Mouse (Mus musculus): ENCODE measurements at regions not wholly inside any gene's neighbourhood (a gene's known extent, or its start where the extent isn't known, plus 50 kb on each side); places are given as distances from the start of the nearest gene placed in this dataset.

GRCm38 (mm10) chr4:70952671-70953070, 417.9 kb upstream of the Megf9 start:
- Histone ChIP-seq H3K9me3 (ENCODE audit: low read length) (no peaks in the 10 kb centered on the region), H3K36me3 (ENCODE audit: insufficient read depth, low read length) (no peaks in the 10 kb centered on the region), H3K27me3 (replicated peaks; ENCODE audit: insufficient read depth, low read length) (no peaks in the 10 kb centered on the region), H3K27ac (ENCODE audit: low read length) (no peak overlapping the region), H3K4me3 (ENCODE audit: low read depth, low read length) (no peak overlapping the region), H3K4me2 (replicated peaks; ENCODE audit: low read depth, low read length) (no peak overlapping the region), H3K4me1 (ENCODE audit: insufficient read depth, low read depth, low read length) (no peaks in the 10 kb centered on the region), H3K9ac (replicated peaks; ENCODE audit: low read depth) (no peak overlapping the region)
- DNase-seq (ENCODE audit: low spot score): no peak
- WGBS: 46% methylated on average over 2 of the region's 2 CpGs
- no peak for ATAC-seq
- TF ChIP-seq EP300 (IDR thresholded peaks at IDR 0.05): no peak
- no peak for TF ChIP-seq CTCF (IDR thresholded peaks at IDR 0.05)

GRCm38 (mm10) chr4:70940146-70940545, 405.4 kb upstream of the Megf9 start:
- ATAC-seq: no peak
- no peak overlapping the region for H3K27ac ChIP-seq (ENCODE audit: low read length)
- H3K36me3 ChIP-seq (ENCODE audit: insufficient read depth, low read length): no peaks in the 10 kb centered on the region
- H3K9me3 ChIP-seq (ENCODE audit: low read length): no peaks in the 10 kb centered on the region
- no peaks in the 10 kb centered on the region for H3K4me1 ChIP-seq (ENCODE audit: insufficient read depth, low read depth, low read length)
- no peak overlapping the region for H3K4me3 ChIP-seq (ENCODE audit: low read depth, low read length)
- no peak for DNase-seq (ENCODE audit: low spot score)
- no peak for TF ChIP-seq CTCF (IDR thresholded peaks at IDR 0.05)
- no peak for TF ChIP-seq EP300 (IDR thresholded peaks at IDR 0.05)
- no peak overlapping the region for H3K4me2 ChIP-seq (replicated peaks; ENCODE audit: low read depth, low read length)
- WGBS: 80% methylated on average over 2 of the region's 2 CpGs
- no peaks in the 10 kb centered on the region for H3K27me3 ChIP-seq (replicated peaks; ENCODE audit: insufficient read depth, low read length)
- H3K9ac ChIP-seq (replicated peaks; ENCODE audit: low read depth): no peak overlapping the region

GRCm38 (mm10) chr4:70934140-70934539, 399.3 kb upstream of the Megf9 start:
- ATAC-seq (peak; percentile 93), DNase-seq (ENCODE audit: low spot score) (peak; percentile 47)
- Histone ChIP-seq H3K4me2 (replicated peaks; ENCODE audit: low read depth, low read length) (no peak overlapping the region), H3K27me3 (replicated peaks; ENCODE audit: insufficient read depth, low read length) (no peaks in the 10 kb centered on the region), H3K27ac (ENCODE audit: low read length) (no peak overlapping the region), H3K36me3 (ENCODE audit: insufficient read depth, low read length) (no peaks in the 10 kb centered on the region), H3K4me1 (ENCODE audit: insufficient read depth, low read depth, low read length) (no peaks in the 10 kb centered on the region), H3K4me3 (ENCODE audit: low read depth, low read length) (no peak overlapping the region), H3K9me3 (ENCODE audit: low read length) (no peaks in the 10 kb centered on the region), H3K9ac (replicated peaks; ENCODE audit: low read depth) (no peak overlapping the region)
- TF ChIP-seq EP300 (IDR thresholded peaks at IDR 0.05): peak; percentile 73
- no peak for TF ChIP-seq CTCF (IDR thresholded peaks at IDR 0.05)

GRCm38 (mm10) chr4:70921972-70922692, 387.3 kb upstream of the Megf9 start:
- H3K9me3 ChIP-seq (ENCODE audit: low read length): no peaks in the 10 kb centered on the region
- DNase-seq (ENCODE audit: low spot score) (no peak), ATAC-seq (no peak)
- H3K27me3 ChIP-seq (replicated peaks; ENCODE audit: insufficient read depth, low read length): no peaks in the 10 kb centered on the region
- H3K4me3 ChIP-seq (ENCODE audit: low read depth, low read length): no peak overlapping the region
- H3K27ac ChIP-seq (ENCODE audit: low read length): no peak overlapping the region
- no peak for TF ChIP-seq CTCF (IDR thresholded peaks at IDR 0.05)
- H3K36me3 ChIP-seq (ENCODE audit: insufficient read depth, low read length): no peaks in the 10 kb centered on the region
- H3K4me2 ChIP-seq (replicated peaks; ENCODE audit: low read depth, low read length): no peak overlapping the region
- no peak overlapping the region for H3K9ac ChIP-seq (replicated peaks; ENCODE audit: low read depth)
- no peaks in the 10 kb centered on the region for H3K4me1 ChIP-seq (ENCODE audit: insufficient read depth, low read depth, low read length)
- WGBS: 52% methylated on average over 3 of the region's 3 CpGs

- no peak for DNase-seq (ENCODE audit: low spot score)
- TF ChIP-seq CTCF (IDR thresholded peaks at IDR 0.05) (no peak), EP300 (IDR thresholded peaks at IDR 0.05) (no peak)
- no peaks in the 10 kb centered on the region for H3K27me3 ChIP-seq (replicated peaks; ENCODE audit: insufficient read depth, low read length)
- H3K4me2 ChIP-seq (replicated peaks; ENCODE audit: low read depth, low read length): no peak overlapping the region
- no peak overlapping the region for H3K27ac ChIP-seq (ENCODE audit: low read length)
- H3K9me3 ChIP-seq (ENCODE audit: low read length): no peaks in the 10 kb centered on the region
- H3K4me1 ChIP-seq (ENCODE audit: insufficient read depth, low read depth, low read length): no peaks in the 10 kb centered on the region
- no peak overlapping the region for H3K4me3 ChIP-seq (ENCODE audit: low read depth, low read length)
- no peak overlapping the region for H3K9ac ChIP-seq (replicated peaks; ENCODE audit: low read depth)
- no peak for ATAC-seq
- H3K36me3 ChIP-seq (ENCODE audit: insufficient read depth, low read length): no peaks in the 10 kb centered on the region
Observed at GRCm38 (mm10) chr4:70914566-70914965, 379.8 kb upstream of the Megf9 start.

- Histone ChIP-seq H3K9ac (replicated peaks; ENCODE audit: low read depth) (no peak overlapping the region), H3K27me3 (replicated peaks; ENCODE audit: insufficient read depth, low read length) (no peaks in the 10 kb centered on the region), H3K9me3 (ENCODE audit: low read length) (no peaks in the 10 kb centered on the region), H3K4me3 (ENCODE audit: low read depth, low read length) (no peak overlapping the region), H3K27ac (ENCODE audit: low read length) (no peak overlapping the region), H3K4me2 (replicated peaks; ENCODE audit: low read depth, low read length) (no peak overlapping the region), H3K4me1 (ENCODE audit: insufficient read depth, low read depth, low read length) (no peaks in the 10 kb centered on the region), H3K36me3 (ENCODE audit: insufficient read depth, low read length) (no peaks in the 10 kb centered on the region)
- WGBS: 45% methylated on average over 3 of the region's 3 CpGs
- TF ChIP-seq EP300 (IDR thresholded peaks at IDR 0.05): no peak
- TF ChIP-seq CTCF (IDR thresholded peaks at IDR 0.05): peak; percentile 15; the same call in 1 of the 2 replicates
- DNase-seq (ENCODE audit: low spot score): peak; percentile 19
- ATAC-seq: no peak
Observed at GRCm38 (mm10) chr4:70906771-70907749, 372.3 kb upstream of the Megf9 start.
